Mouse (Mus musculus): ENCODE results near the gene Dmc1. TPM values are rescaled to one million over a fixed set of nuclear protein-coding genes. Genes with fewer than 3 reads are reported as not detected.
A peak's percentile ranks its signal among the peaks of the same experiment; 100 is the strongest.

The Dmc1 gene
- total RNA-seq, 2 experiments from 2014 or later, result 0.69 to 1.2 TPM

GRCm38 (mm10) chr15:79576947-79577346, 28.0 kb downstream of the Dmc1 start:
- DNase-seq, result no peak
- intact Hi-C loops (cut with DNase I), result no loop called here

DNA sequence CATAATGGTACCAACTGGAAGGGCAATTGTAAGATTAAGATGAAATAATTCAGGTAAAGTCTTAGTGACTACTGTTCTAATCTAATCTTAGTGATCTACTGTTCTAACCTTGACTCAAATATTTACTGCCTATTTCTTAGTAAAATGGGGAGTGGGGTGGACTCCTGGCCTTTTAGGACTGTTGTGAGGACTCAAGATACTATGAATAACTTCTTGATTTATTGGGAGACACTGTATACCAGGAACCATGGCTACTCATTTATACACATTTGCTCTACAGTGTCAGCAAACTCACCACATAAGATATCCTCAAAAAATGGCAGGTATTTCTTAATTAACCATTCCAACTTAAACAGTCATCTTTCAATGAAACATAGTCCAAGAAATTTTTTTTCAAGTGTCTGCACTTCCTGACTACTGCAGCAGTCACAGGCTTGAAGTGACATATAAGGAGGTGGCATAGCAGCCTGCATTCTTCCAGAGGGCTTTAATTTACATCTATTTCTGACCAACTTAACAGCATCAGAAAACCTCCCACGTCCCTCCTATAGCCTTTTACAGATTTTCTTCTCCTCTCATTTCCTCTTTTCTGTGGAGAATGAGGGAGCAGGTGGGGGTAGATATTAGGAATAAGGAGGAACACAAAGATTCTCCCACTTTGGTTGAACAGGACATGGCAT, 29.2 kb downstream of the Dmc1 start:
- intact Hi-C loops (cut with DNase I), result no loop called here

GRCm38 (mm10) chr15:79562417-79562816, 42.5 kb downstream of the Dmc1 start:
- no peak for DNase-seq
- intact Hi-C loops (cut with DNase I), result no loop called here

More for the DNA sequence above, 29.2 kb downstream of the Dmc1 start:
- no peak for DNase-seq

GRCm38 (mm10) chr15:79559649-79560048, 45.3 kb downstream of the Dmc1 start:
- intact Hi-C loops (cut with DNase I), result no loop called here
- DNase-seq, result no peak

DNA sequence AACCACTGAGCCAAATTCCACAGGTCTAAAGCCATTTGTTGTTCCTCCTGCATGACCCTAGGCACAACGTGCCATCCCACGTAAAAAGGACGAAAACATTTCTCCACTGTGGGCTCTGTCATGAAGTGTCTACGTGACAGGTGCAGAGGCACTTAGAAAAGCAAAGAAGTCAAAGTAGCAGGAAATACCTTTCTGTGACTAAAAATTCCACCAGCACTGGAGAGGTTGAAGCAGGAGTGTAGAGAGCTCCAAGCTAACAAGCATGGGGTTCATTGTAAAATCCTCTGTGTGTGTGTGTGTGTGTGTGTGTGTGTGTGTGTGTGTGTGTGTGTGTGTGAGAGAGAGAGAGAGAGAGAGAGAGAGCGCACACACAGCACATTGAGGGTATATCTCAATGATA, 52.3 kb downstream of the Dmc1 start:
- DNase-seq, result no peak
- intact Hi-C loops (cut with DNase I), result no loop called here

DNA sequence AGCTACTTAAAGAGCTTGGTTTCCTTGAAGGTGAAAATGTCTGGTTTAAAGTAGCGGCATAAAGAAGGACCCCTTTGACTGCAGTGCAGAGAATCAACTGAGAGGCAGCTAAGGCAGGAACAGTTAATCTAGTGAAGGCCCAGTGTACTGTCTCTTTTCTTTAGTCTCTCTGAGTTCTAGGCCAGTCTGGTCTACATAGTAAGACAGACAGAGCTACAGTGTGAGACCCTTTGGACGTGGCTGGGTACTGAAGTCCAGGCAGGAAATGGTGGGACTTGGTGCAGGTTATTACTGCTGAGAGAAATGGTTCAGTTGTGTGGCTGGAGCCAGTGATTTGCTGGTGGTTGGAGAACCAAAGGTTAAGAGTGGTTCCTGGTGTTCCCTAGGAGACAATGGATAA, 56.7 kb downstream of the Dmc1 start:
- DNase-seq, result no peak
- intact Hi-C loops (cut with DNase I), result no loop called here

GRCm38 (mm10) chr15:79547289-79547820, 57.6 kb downstream of the Dmc1 start:
- no peak for DNase-seq
- intact Hi-C loops (cut with DNase I), result no loop called here

DNA sequence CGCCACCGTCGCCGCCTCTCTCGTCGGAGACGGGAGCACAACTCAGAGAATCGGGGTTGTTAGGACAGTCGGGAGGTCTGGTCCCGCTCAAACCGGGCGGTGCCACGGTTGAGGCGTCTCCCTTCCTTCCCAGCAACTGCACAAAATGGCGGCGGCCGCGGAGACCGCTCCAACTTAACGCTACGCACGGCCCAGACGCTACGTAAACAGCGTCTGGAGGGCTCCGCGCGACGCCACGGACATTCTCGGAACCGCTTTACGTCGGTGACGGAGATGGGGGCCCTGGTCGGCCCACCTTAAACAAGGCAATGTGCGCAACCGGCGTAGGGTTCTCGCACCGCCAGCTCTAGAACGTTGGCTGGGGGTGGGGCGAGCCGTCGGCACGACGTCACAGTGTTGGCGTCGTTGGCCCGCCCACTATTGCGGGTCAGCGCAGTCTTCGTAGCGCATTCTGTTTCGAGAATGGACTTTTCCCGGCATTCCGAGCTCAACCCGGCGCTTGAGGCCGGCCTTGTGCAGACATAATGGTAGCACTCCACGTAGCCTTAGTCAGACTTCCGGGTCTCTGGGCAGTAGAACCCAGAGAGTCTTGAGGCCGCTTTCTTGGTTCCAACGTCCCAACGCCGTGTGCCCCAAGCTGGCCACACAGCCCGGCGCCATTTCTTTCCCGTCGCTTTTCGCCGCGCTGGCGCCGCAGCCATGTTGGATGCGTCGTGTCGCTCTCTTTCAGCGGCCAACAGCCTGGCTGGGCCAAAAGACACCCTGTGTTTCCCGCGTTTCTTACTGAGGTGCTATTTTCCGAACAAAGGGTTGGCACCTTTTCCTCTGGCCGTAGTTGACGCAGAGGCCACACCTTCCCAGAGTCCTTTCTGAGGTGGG, 58.3 kb downstream of the Dmc1 start, which contains the start of gene Ddx17:
Gene Ddx17 (minus strand): TSS at position 332 of the 879 bp plus-strand sequence.
- DNase-seq, result peak; percentile 99
- intact Hi-C loops (cut with DNase I), result no loop called here

DNA sequence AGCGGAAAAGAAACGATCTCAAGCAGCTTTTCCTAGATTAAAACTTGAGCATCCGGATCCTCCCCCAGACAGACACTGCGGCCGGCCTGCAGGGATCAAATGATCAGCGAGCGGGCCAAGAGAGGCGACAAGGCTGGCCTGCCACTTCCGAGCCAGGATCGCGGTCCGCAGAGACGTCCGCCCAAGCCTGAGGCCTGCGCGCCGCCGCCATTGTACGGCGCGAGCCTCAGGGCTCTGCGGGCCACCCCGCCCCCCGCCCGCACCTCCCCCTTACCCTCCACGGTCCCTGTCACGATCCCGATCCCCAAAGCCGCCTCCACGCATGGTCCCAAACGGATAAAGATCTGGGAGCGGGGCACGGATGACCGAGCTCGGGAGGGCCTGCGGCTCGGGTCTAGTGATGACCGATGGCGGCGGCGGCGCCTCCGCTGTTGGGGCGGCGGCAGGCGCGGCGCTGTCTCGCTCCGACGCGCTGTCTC, 58.9 kb downstream of the Dmc1 start:
- intact Hi-C loops (cut with DNase I), result loop anchor here (2.0 kb wide), 1 partner anchor 17 kb away; no protein-coding TSS in a partner anchor
- DNase-seq, result peak; percentile 85

DNA sequence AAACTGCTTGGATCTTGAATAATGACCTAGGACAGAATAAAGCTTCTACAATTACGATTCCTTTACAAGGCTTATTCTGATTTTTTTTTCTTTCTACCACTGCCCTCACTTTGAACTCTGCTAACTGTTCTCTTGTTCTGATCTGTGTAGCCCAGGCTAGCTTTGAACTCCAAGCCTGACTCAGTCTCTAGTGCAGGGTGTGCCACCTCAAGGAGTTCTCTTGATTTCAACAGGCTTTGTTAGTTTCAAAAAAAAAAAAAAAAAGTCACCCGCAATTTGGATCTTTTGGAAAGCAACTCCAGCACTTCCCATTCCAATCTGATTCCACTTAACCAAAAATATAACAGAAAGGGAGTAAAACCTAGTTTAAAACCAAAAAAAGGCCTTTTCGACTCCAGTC, 59.4 kb downstream of the Dmc1 start:
- no peak for DNase-seq
- intact Hi-C loops (cut with DNase I), result loop anchor here (2.0 kb wide), 1 partner anchor 17 kb away; no protein-coding TSS in a partner anchor

DNA sequence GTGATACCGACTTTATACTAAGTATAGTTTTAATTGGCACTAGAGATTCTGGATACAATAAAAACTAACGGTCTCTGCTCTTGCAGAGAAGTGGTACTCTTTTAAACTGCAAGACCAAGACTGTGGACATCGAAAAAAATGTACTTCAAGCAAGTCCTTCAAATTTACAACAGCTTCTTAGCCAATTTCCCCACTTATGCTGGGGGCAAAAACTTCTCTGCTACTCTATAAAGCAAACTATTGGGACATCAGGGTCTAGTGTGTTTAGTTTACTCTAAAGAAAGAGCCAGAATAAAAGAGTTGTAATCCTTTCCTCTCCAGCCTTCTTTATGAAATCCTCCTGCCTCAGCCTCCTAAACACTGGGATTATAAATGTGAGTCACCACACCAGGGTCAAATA, 60.9 kb downstream of the Dmc1 start:
- intact Hi-C loops (cut with DNase I), result loop anchor here (2.0 kb wide), 1 partner anchor 15 kb away; no protein-coding TSS in a partner anchor
- no peak for DNase-seq

DNA sequence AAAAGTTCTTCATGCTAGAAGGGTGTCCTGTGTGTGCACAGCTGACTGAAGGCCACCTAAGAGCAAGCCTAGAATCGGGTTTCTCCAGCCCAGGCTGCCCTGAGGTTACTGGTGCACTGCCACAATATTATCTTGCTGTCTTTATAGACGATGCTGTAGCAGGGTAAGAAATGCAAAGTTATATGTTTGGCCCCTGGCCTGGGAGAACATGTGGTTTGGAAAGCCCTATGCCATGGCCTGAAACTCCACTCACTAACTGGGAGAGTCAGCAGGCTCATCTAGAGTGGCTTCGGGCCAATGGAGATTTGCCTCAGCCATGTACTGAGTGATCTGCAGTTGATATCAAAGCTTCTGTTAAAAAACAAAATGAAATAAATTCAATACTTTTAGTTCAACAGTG, 71.1 kb downstream of the Dmc1 start:
- DNase-seq, result no peak
- intact Hi-C loops (cut with DNase I), result no loop called here

- no peak for DNase-seq
- intact Hi-C loops (cut with DNase I), result loop anchor here (2.0 kb wide), 1 partner anchor 15 kb away; no protein-coding TSS in a partner anchor
Observed at GRCm38 (mm10) chr15:79529935-79530334, 75.0 kb downstream of the Dmc1 start.

GRCm38 (mm10) chr15:79527991-79528639, 76.8 kb downstream of the Dmc1 start:
- intact Hi-C loops (cut with DNase I), result loop anchor here (2.0 kb wide), 1 partner anchor 17 kb away; no protein-coding TSS in a partner anchor
- DNase-seq, result no peak

DNA sequence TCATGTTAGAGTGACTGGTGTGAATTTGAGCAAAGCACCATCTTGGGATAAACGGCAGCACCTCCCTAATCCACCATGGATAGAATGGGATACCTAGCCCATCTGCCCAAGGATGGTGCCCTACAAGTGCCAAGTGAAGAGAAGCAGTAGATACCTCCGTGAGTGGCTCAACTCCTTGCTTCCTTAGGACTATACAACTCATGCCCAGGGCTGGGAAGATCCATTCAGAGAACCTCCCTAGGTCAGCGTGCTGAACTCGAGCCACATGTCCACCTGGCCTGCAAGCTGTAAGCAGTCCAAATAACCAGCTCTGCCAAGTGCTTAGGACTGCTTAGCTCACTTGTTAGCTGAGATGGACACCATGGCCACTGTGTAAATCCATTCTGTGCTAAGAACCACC, 77.7 kb downstream of the Dmc1 start:
- peak in 1 of 2 experiments; percentile 54 for DNase-seq
- intact Hi-C loops (cut with DNase I), result no loop called here

GRCm38 (mm10) chr15:79525979-79526768, 78.7 kb downstream of the Dmc1 start:
- peak; percentile 50 to 62 for DNase-seq
- intact Hi-C loops (cut with DNase I), result no loop called here

- intact Hi-C loops (cut with DNase I), result no loop called here
- no peak for DNase-seq
Observed at GRCm38 (mm10) chr15:79525564-79525963, 79.3 kb downstream of the Dmc1 start.

DNA sequence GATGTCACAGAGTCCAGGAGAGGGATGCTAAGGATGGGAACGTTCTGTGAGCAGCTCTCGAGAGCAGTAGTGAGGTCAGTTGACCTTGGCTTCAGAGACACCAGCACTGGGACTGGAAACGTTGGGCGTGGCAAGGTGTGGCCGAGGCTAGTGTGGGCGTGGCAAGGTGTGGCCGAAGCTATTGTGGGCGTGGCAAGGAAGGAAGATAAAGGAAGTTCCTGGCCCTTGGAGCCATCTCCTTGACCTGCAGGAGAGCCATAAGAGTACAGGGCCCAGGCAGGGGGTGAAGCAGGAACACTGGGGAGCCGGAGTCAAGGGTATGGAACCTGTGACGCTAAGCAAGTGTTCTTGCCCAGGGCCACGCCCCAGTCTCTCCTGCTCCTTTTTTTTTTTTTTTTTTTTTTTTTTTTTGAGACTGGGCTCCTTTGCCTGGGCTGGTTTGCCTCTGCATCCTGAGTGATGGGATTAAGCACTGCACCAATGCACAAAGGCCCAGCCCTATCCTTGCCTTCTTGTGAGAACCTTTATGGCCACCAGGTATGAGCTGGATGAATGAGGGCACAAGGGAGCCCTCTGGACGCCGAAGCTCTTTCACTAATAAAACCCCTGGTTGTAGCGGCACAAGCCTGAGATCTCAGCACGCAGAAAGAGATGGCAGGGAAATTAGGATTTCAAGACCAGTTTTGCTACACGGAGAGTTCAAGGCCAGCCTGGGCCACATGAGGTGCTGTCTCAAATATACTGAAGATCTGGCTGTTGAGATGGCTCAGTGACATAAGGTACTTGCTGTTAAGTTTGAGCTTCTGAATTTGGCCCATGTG, 85.3 kb downstream of the Dmc1 start:
- DNase-seq, result no peak
- intact Hi-C loops (cut with DNase I), result no loop called here

- intact Hi-C loops (cut with DNase I), result no loop called here
- DNase-seq, result no peak
Observed at GRCm38 (mm10) chr15:79518571-79518970, 86.3 kb downstream of the Dmc1 start.

Measured in heart, postnatal 10 days (tissue).